Mouse (Mus musculus) olfactory bulb, adult 2 months (tissue): ENCODE measurements around the gene Zfp750.

ENCODE experiments used
- CTCF ChIP-seq: fragments of 200-500 bp; IDR thresholded peaks from 2 replicates; pipeline ENCODE4 v1.5.1; 2012; ENCODE audit warnings: low read depth, mild to moderate bottlenecking, low read length, moderate library complexity; ENCODE audit not compliant: insufficient read depth
- POLR2A ChIP-seq: fragments of 200-500 bp; IDR thresholded peaks from 2 replicates; pipeline ENCODE4 v1.6.1; 2012; ENCODE audit warnings: mild to moderate bottlenecking, low read depth, low read length, moderate library complexity; ENCODE audit not compliant: insufficient read depth

- TF ChIP-seq CTCF (no peak), POLR2A (no peak)
These were observed 24.2 kb upstream of the Zfp750 start for GRCm38 (mm10) chr11:121543287-121543856.
